Mouse (Mus musculus) ES-Bruce4 (cell line): ENCODE data around the gene 2310003L06Rik.

Experiments
- CTCF ChIP-seq: IDR thresholded peaks from one replicate; pipeline ENCODE4 v1.8.1; 2011; ENCODE audit warnings: low read depth, low read length
- EP300 ChIP-seq: IDR thresholded peaks from 2 replicates; pipeline ENCODE4 v1.6.1; 2011; ENCODE audit warnings: low read depth, low read length; ENCODE audit not compliant: insufficient read depth
- POLR2A ChIP-seq: IDR thresholded peaks from one replicate; pipeline ENCODE4 v1.8.1; 2011; ENCODE audit warnings: low read length; ENCODE audit not compliant: insufficient read depth

DNA sequence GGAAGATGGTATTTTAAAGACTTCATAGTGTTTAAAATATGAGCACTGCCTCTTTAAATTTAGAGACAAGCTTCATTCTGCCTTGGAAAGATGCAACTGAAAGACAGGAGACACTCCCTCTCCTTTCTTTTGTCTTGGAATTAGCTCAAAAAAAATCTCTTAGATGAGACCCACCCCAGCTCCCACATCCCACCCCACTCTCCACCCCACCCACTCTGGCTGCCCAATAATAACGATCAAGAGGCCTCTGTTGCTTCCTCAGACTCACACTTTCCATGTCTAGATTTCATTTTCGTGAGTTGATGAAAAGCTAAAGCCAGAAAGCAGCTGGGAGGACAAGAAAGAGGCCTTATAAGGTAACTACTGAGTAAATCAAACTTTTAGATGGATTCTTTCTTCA lies at the start of gene 2310003L06Rik, which contains the start of gene Gm28434:
- TF ChIP-seq CTCF = no peak
- TF ChIP-seq POLR2A = no peak
- TF ChIP-seq EP300 = no peak
